Mouse (Mus musculus): ENCODE measurements at regions not wholly inside any gene's neighbourhood (a gene's known extent, or its start where the extent isn't known, plus 50 kb on each side); places are given as distances from the start of the nearest gene placed in this dataset.

DNA sequence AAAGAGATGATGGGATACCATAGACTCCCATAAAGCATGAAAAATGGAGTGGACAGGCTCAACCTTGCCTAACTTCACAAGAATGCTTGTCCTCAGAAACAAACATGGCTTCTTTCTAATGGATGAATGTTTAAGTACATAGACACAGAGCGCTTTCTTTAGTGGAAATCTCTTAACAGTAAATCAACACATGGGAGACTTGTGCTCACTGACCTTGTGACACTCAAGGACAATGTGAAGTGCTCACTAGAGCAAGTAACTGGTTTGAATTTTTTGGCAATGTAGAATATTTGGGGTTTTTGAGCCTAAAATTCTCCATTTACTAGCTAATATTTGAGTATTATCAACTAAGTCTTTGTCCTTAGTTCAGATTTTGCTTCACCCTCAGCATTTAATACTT is 88.0 kb downstream of the Tent5c start:
- DNase-seq = no peak

DNA sequence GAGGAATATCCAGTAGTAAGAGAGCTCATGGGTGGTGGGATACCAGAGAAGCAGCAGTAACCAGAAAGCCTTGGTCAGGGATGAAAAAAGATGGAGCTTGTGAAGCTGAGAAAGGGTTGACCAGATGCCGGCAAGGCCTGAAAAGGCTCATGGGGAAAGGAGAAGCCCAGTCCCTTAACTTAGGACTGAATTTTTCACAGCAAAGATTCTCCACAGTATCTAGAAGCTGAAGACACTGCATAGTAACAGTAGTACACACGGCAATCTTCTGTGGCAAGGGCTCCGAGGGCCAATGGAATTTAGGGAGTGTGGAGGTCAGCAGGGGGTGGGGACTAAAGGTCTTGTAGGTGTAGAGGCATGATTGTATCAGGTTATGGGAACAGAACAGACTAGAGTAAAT is 91.6 kb downstream of the Tent5c start:
- no peak for DNase-seq

- DNase-seq = peak; percentile 37
These were observed 94.1 kb downstream of the Tent5c start for GRCm38 (mm10) chr3:100394911-100395604.

GRCm38 (mm10) chr3:100393956-100394355 is 95.2 kb downstream of the Tent5c start:
- no peak for DNase-seq

GRCm38 (mm10) chr3:100382181-100382580 is 106.9 kb downstream of the Tent5c start:
- DNase-seq = no peak

- no peak for DNase-seq
These were observed 107.8 kb downstream of the Tent5c start for GRCm38 (mm10) chr3:100381363-100381762.

DNA sequence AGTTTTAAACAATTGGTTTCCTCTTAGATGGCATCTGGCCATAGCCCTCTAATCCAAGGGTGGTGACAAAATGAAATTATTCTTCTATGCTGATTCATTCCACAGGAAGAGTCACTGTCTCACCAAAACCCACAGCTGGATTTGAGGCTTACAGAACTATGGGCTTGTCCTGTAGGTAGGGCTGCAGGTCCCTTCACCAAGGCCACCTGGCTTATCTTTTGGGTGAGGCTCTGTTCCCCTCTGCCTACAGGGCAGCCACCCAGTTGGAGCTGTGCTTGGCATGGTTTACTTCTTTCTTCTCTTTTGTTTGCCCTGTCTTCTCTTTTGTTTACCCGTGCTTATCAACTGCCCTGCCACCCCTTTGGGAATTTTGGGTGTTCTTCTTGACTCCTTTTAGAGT is 113.0 kb downstream of the Tent5c start:
- no peak for DNase-seq

GRCm38 (mm10) chr3:100366884-100367840 is 122.0 kb downstream of the Tent5c start:
- no peak for DNase-seq

GRCm38 (mm10) chr3:100366447-100366846 is 122.7 kb downstream of the Tent5c start:
- DNase-seq = no peak

- DNase-seq = no peak
These were observed 123.7 kb downstream of the Tent5c start for GRCm38 (mm10) chr3:100365354-100365945.

DNA sequence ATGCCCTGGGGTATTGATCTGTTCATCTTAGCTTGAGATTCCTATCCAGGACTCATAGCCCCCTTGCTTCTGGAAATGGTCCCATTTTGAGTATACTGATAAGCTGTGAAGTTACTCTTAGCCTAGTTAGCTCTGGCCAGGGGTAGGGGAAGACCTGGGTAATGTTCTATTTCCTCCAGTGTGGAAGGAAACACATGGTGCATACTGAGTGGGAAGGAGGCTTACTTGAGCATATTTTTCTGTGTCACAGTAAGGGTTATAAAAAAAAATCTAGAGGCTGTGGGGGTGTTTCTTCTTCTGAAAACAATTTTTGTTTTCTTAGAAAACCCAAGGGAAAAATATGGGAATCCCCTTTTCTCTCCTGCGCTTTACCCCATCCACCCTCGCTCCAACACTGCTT is 124.4 kb downstream of the Tent5c start:
- DNase-seq = no peak

DNA sequence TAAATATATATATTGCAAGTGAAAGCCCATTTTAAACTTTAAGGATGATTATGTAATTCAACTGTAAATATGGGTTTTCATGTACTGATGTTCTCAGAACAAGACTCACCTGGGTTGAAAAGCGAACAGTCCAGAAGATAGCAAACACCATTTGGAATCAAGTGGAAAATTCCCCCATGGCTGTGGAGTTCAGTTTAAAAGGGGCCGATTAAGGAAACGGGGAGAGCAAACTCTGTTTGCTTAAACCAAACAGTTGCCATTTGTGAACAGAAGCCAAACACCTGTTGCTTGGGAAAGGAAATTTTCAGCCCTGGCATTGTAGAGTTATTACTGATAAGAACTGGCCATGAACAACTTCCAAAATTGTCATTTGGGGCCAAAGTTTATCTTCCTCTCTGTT is 126.1 kb downstream of the Tent5c start:
- no peak for DNase-seq

DNA sequence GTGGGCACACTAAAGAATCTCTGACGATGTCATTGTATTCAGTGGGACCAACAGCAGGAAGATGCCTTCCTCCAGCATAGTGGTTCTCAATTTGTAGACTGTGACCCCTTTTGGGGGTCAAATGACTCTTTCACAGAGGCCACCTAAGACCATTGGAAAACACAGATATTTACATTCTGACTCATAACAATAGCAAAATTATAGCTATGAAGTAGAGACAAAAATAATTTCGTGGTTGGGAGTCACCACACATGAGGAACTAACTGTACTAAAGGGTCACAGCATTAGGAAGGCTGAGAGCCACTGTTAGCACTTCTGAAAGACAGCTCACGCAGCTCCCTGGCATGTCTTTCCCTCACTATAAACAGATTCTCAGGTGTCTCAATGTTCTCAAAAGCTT is 129.1 kb downstream of the Tent5c start:
- DNase-seq = no peak

- DNase-seq = peak; percentile 61
These were observed 130.1 kb downstream of the Tent5c start for GRCm38 (mm10) chr3:100359036-100359435.

- no peak for DNase-seq
These were observed 155.6 kb downstream of the Tent5c start for GRCm38 (mm10) chr3:100333478-100333877.

DNA sequence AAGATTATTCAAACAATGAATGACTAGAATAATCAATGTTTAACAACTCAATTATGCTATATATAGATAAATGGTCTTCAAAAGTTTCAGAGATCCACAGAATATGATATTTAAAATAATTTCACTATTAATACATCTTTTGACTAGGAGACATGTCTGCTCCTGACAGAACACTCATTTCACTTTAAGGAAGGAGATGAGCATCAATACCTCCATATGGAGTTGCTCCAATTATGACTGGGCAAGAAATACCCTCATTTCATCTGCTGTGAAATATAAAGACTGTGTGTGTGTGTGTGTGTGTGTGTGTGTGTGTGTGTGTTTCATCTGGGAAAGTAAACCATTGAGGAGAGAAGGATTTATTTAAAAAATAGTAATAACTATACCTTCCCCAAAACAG is 156.2 kb upstream of the Wdr3 start:
- no peak for DNase-seq

- no peak for DNase-seq
These were observed 125.6 kb upstream of the Wdr3 start for GRCm38 (mm10) chr3:100287818-100288217.

DNA sequence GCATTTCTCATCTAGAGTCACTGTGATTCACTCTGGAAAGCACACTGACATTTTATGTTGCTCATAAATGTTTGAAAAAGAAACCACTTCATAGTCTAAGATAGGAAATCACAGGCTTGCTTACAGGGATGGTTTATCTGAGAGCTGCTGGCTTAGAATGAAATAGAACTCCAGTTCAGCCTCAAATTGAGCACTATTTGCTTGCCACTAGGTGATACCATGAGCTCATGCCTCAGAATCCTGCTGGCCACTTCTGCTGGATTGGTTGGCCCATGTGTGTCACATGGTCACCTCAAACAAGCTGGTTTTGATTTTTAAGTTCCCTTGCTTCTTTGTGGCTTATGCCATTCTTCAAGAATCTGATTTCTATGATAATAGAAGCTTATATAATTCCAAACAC is 104.8 kb upstream of the Wdr3 start:
- DNase-seq = no peak

- no peak for DNase-seq
These were observed 102.8 kb upstream of the Wdr3 start for GRCm38 (mm10) chr3:100264991-100265390.

All from kidney, postnatal 10 days (tissue).